In genomic region chr8:121673917-121674316, GRCm38 (mm10) we compare ENCODE assay signal across 7 mouse cellular contexts. TPM values are rescaled to one million over a fixed set of nuclear protein-coding genes. Genes with fewer than 3 reads are reported as not detected.
A peak's percentile ranks its signal among the peaks of the same experiment; 100 is the strongest.
DNase-seq lines count a peak whose midpoint lies in the region; ATAC-seq lines count a peak whose summit lies in the region.

No protein-coding gene starts in this region.

- peak; percentile 49 for DNase-seq in layer of hippocampus, adult 11-12 months (ENCODE audit: low spot score)
- no peak for DNase-seq in layer of hippocampus, postnatal 36 days
- peak; percentile 51 for DNase-seq in ZHBTc4 (ENCODE audit: low read depth, low spot score)
- peak; percentile 72 for DNase-seq in hindbrain, embryonic 14.5 days (ENCODE audit: low spot score)
- no peak for DNase-seq in urinary bladder, postnatal 25 days (ENCODE audit: low spot score)
- DNase-seq in thymus, postnatal 25 days: no peak

- no peaks in the 10 kb centered on the region for H3K36me3 ChIP-seq in hindbrain, embryonic 14.5 days (replicated peaks; ENCODE audit: control insufficient read depth, insufficient read depth)
- H3K36me3 ChIP-seq in neural tube, embryonic 13.5 days: no peaks in the 10 kb centered on the region

- ATAC-seq in hindbrain, embryonic 14.5 days (ENCODE audit: low FRiP score): peak; percentile 84
- ATAC-seq in neural tube, embryonic 13.5 days (ENCODE audit: low read depth): peak; percentile 81

- no peak overlapping the region for H3K9ac ChIP-seq in hindbrain, embryonic 14.5 days
- H3K9ac ChIP-seq in neural tube, embryonic 13.5 days: no peak overlapping the region

- H3K9me3 ChIP-seq in hindbrain, embryonic 14.5 days (ENCODE audit: control insufficient read depth, low read length): no peaks in the 10 kb centered on the region
- H3K9me3 ChIP-seq in neural tube, embryonic 13.5 days: no peaks in the 10 kb centered on the region

- WGBS in hindbrain, embryonic 14.5 days: 77% methylated on average over 5 of the region's 5 CpGs
- WGBS in neural tube, embryonic 13.5 days: 71% methylated on average over 5 of the region's 5 CpGs

- H3K4me3 ChIP-seq in hindbrain, embryonic 14.5 days (replicated peaks; ENCODE audit: low read length): no peak overlapping the region
- H3K4me3 ChIP-seq in neural tube, embryonic 13.5 days: no peak overlapping the region

- H3K27ac ChIP-seq in hindbrain, embryonic 14.5 days: no peak overlapping the region
- H3K27ac ChIP-seq in neural tube, embryonic 13.5 days (replicated peaks): no peak overlapping the region

- no peaks in the 10 kb centered on the region for H3K27me3 ChIP-seq in hindbrain, embryonic 14.5 days (ENCODE audit: control insufficient read depth, insufficient read depth, low read length)
- H3K27me3 ChIP-seq in neural tube, embryonic 13.5 days: no peaks in the 10 kb centered on the region

- H3K4me2 ChIP-seq in hindbrain, embryonic 14.5 days (replicated peaks): peak overlapping the region; percentile 8; the same call in 1 of the 2 replicates
- no peak overlapping the region for H3K4me2 ChIP-seq in neural tube, embryonic 13.5 days

- H3K4me1 ChIP-seq in hindbrain, embryonic 14.5 days (replicated peaks; ENCODE audit: control insufficient read depth, insufficient read depth, low read length): peaks cover 4% of the 10 kb centered on the region; the same call in 1 of the 2 replicates
- peaks cover 11% of the 10 kb centered on the region for H3K4me1 ChIP-seq in neural tube, embryonic 13.5 days (replicated peaks)

RNA-seq across cellular contexts. Expression of gene Zcchc14, which starts 21.2 kb away (rescaled TPM):
- total RNA-seq in layer of hippocampus, postnatal 36 days (2021): 100 to 1,000 TPM in 1 of 2 experiments, 10 to 100 TPM in 1; 93.6 to 102 TPM
- 33.5 and 35.6 TPM in 2 replicates for polyA plus RNA-seq in hindbrain, embryonic 14.5 days (2014; fragmentation: Nextera tagmentation; extraction: Ambion mirVana)
- 22.2 and 23.6 TPM in 2 replicates for polyA plus RNA-seq in neural tube, embryonic 13.5 days (2015; fragmentation: Nextera tagmentation; extraction: Ambion mirVana)

RNA-seq across cellular contexts. Expression of gene Jph3, which starts 55.5 kb away (rescaled TPM):
- 100 to 1,000 TPM; 310 to 313 TPM for total RNA-seq in layer of hippocampus, postnatal 36 days (2021)
- 90.1 and 93.1 TPM in 2 replicates for polyA plus RNA-seq in hindbrain, embryonic 14.5 days (2014; fragmentation: Nextera tagmentation; extraction: Ambion mirVana)
- 101 and 104 TPM in 2 replicates for polyA plus RNA-seq in neural tube, embryonic 13.5 days (2015; fragmentation: Nextera tagmentation; extraction: Ambion mirVana)

Comparison
In these comparisons a context has a peak if more than half of its experiments do, and no peak if none do; other contexts are left out.
1. DNase-seq: peak in layer of hippocampus, adult 11-12 months (single experiment), ZHBTc4 (single experiment) and hindbrain, embryonic 14.5 days (single experiment); none in layer of hippocampus, postnatal 36 days (0 of 2), urinary bladder, postnatal 25 days (single experiment) and thymus, postnatal 25 days (single experiment).